Comparison of ENCODE assay signal across 21 mouse cellular contexts in the genomic region with DNA sequence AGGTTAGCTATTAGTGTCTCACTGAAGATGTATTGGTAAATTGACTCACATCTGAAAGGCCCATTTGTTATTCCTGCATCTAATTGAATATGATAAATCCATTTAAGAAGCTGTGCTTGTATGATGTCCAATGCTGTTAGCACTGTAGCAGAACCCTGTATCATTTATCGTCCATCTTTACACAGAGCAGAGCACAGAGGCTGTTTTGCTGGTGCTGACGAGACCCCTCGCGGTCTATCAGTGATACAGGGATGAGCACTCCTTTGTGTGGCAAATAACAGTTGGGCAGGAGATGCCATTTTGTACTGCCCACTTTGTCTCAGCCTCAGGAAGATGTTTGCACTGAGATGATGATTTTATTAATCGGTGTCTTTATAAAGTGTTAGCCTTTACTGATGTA.
DNase-seq lines count a peak whose midpoint lies in the region; ATAC-seq and TF ChIP-seq lines count a peak whose summit lies in the region.
"Had no signal": no experiment of that assay in that cellular context is flagged by ENCODE, and none has a peak within 500 bp of the region (broad histone marks: within the 10 kb centered on the region; RNA-seq: fewer than 3 reads in every experiment).

No protein-coding gene starts in this region.

- no peak overlapping the region for H3K4me3 ChIP-seq in hindbrain, embryonic 13.5 days
- no peak overlapping the region for H3K4me3 ChIP-seq in hindbrain, embryonic 16.5 days (ENCODE audit: low read length)
- H3K4me3 ChIP-seq in midbrain, postnatal 0 days (ENCODE audit: low read depth, low read length), result no peak overlapping the region
- H3K4me3 ChIP-seq in midbrain, embryonic 16.5 days (ENCODE audit: low read depth, low read length), result no peak overlapping the region
- H3K4me3 ChIP-seq: embryonic facial prominence, embryonic 13.5 days; embryonic facial prominence, embryonic 15.5 days; erythroblast, embryonic 14.5 days; forebrain, embryonic 10.5 days; forebrain, embryonic 12.5 days had no signal

- H3K9ac ChIP-seq in hindbrain, embryonic 13.5 days, result no peak overlapping the region
- no peak overlapping the region for H3K9ac ChIP-seq in hindbrain, embryonic 16.5 days (ENCODE audit: low read depth, low read length)
- no peak overlapping the region for H3K9ac ChIP-seq in midbrain, postnatal 0 days (replicated peaks; ENCODE audit: low read length, poor library complexity, severe bottlenecking)
- H3K9ac ChIP-seq in midbrain, embryonic 16.5 days (ENCODE audit: low read depth, low read length), result no peak overlapping the region
- H3K9ac ChIP-seq: embryonic facial prominence, embryonic 13.5 days; embryonic facial prominence, embryonic 15.5 days; forebrain, embryonic 12.5 days had no signal

- no peaks in the 10 kb centered on the region for H3K27me3 ChIP-seq in hindbrain, embryonic 13.5 days
- no peaks in the 10 kb centered on the region for H3K27me3 ChIP-seq in hindbrain, embryonic 16.5 days (replicated peaks; ENCODE audit: control insufficient read depth, insufficient read depth, low read length)
- no peaks in the 10 kb centered on the region for H3K27me3 ChIP-seq in midbrain, postnatal 0 days (ENCODE audit: insufficient read depth, low read length)
- H3K27me3 ChIP-seq in midbrain, embryonic 16.5 days (ENCODE audit: control insufficient read depth, insufficient read depth, low read depth, low read length), result no peaks in the 10 kb centered on the region
- H3K27me3 ChIP-seq: embryonic facial prominence, embryonic 13.5 days; embryonic facial prominence, embryonic 15.5 days; forebrain, embryonic 12.5 days had no signal

- peak; percentile 13 for DNase-seq in midbrain, postnatal 0 days (ENCODE audit: low spot score)
- DNase-seq: adrenal gland, adult 2 months; adrenal gland, postnatal 10 days; adrenal gland, postnatal 25 days; cerebellum, adult 11 months; cerebellum, adult 18-20 months; cerebellum, adult 8-10 months; cerebellum, adult 9-11 months; cerebellum, postnatal 14 days; cerebellum, postnatal 36 days; embryo, embryonic 11 days had no signal

- no peaks in the 10 kb centered on the region for H3K36me3 ChIP-seq in hindbrain, embryonic 13.5 days
- no peaks in the 10 kb centered on the region for H3K36me3 ChIP-seq in hindbrain, embryonic 16.5 days (ENCODE audit: control insufficient read depth, insufficient read depth, low read length)
- no peaks in the 10 kb centered on the region for H3K36me3 ChIP-seq in midbrain, postnatal 0 days (ENCODE audit: insufficient read depth, low read length)
- no peaks in the 10 kb centered on the region for H3K36me3 ChIP-seq in midbrain, embryonic 16.5 days (ENCODE audit: control insufficient read depth, insufficient read depth, low read length)
- H3K36me3 ChIP-seq: embryonic facial prominence, embryonic 13.5 days; embryonic facial prominence, embryonic 15.5 days; forebrain, embryonic 10.5 days; forebrain, embryonic 12.5 days had no signal

- no peaks in the 10 kb centered on the region for H3K4me1 ChIP-seq in hindbrain, embryonic 13.5 days (replicated peaks)
- no peaks in the 10 kb centered on the region for H3K4me1 ChIP-seq in hindbrain, embryonic 16.5 days (ENCODE audit: control insufficient read depth, insufficient read depth, low read depth, low read length)
- no peaks in the 10 kb centered on the region for H3K4me1 ChIP-seq in midbrain, postnatal 0 days (ENCODE audit: insufficient read depth, low read length)
- H3K4me1 ChIP-seq in midbrain, embryonic 16.5 days (ENCODE audit: control insufficient read depth, insufficient read depth, low read length), result no peaks in the 10 kb centered on the region
- H3K4me1 ChIP-seq: embryonic facial prominence, embryonic 13.5 days; embryonic facial prominence, embryonic 15.5 days; forebrain, embryonic 10.5 days; forebrain, embryonic 12.5 days had no signal

- H3K27ac ChIP-seq in hindbrain, embryonic 13.5 days, result 0 out of 2 replicates have a peak overlapping the region, but pooled peaks have one; percentile 2
- no peak overlapping the region for H3K27ac ChIP-seq in hindbrain, embryonic 16.5 days (ENCODE audit: low read depth, low read length)
- no peak overlapping the region for H3K27ac ChIP-seq in midbrain, postnatal 0 days (ENCODE audit: low read depth, low read length)
- H3K27ac ChIP-seq in midbrain, embryonic 16.5 days (ENCODE audit: low read length), result no peak overlapping the region
- H3K27ac ChIP-seq: embryonic facial prominence, embryonic 13.5 days; embryonic facial prominence, embryonic 15.5 days; forebrain, embryonic 10.5 days; forebrain, embryonic 12.5 days had no signal

- ATAC-seq in hindbrain, embryonic 13.5 days (ENCODE audit: low FRiP score), result no peak
- ATAC-seq in hindbrain, embryonic 16.5 days, result no peak
- no peak for ATAC-seq in midbrain, postnatal 0 days (ENCODE audit: low FRiP score)
- no peak for ATAC-seq in midbrain, embryonic 16.5 days
- ATAC-seq: forebrain, embryonic 14.5 days; forebrain, embryonic 16.5 days had no signal

- H3K9me3 ChIP-seq in hindbrain, embryonic 13.5 days, result no peaks in the 10 kb centered on the region
- no peaks in the 10 kb centered on the region for H3K9me3 ChIP-seq in hindbrain, embryonic 16.5 days (ENCODE audit: control insufficient read depth, low read length)
- no peaks in the 10 kb centered on the region for H3K9me3 ChIP-seq in midbrain, postnatal 0 days (ENCODE audit: low read length)
- H3K9me3 ChIP-seq in midbrain, embryonic 16.5 days (replicated peaks; ENCODE audit: control insufficient read depth, low read length, poor library complexity, severe bottlenecking), result no peaks in the 10 kb centered on the region
- H3K9me3 ChIP-seq: embryonic facial prominence, embryonic 13.5 days; embryonic facial prominence, embryonic 15.5 days; forebrain, embryonic 10.5 days; forebrain, embryonic 12.5 days had no signal

- TF ChIP-seq CTCF in midbrain, postnatal 0 days (IDR thresholded peaks at IDR 0.05), result no peak

- WGBS in hindbrain, embryonic 13.5 days, result 69% methylated on average over 5 of the region's 5 CpGs
- WGBS in hindbrain, embryonic 16.5 days, result 78% methylated on average over 5 of the region's 5 CpGs
- 82% methylated on average over 5 of the region's 5 CpGs for WGBS in midbrain, postnatal 0 days
- WGBS in midbrain, embryonic 16.5 days, result 85% methylated on average over 5 of the region's 5 CpGs

- H3K4me2 ChIP-seq in hindbrain, embryonic 13.5 days, result no peak overlapping the region
- no peak overlapping the region for H3K4me2 ChIP-seq in hindbrain, embryonic 16.5 days (ENCODE audit: low read length)
- no peak overlapping the region for H3K4me2 ChIP-seq in midbrain, postnatal 0 days (ENCODE audit: low read depth, low read length, poor library complexity, severe bottlenecking)
- no peak overlapping the region for H3K4me2 ChIP-seq in midbrain, embryonic 16.5 days (ENCODE audit: low read length)
- H3K4me2 ChIP-seq: embryonic facial prominence, embryonic 13.5 days; embryonic facial prominence, embryonic 15.5 days; forebrain, embryonic 12.5 days had no signal
